Mouse (Mus musculus) hindbrain, embryonic 14.5 days (tissue): ENCODE measurements around the gene Aldh1l2. TPM values are rescaled to one million over a fixed set of nuclear protein-coding genes. Genes with fewer than 3 reads are reported as not detected.

ENCODE experiments used
- ATAC-seq: fragments of 200-750 bp; cut with Nextera tagmentation; 2 replicates; pipeline ENCODE4 v1.8.0; 2017; ENCODE audit warnings: moderate number of reproducible peaks, mild to moderate bottlenecking, moderate TSS enrichment, moderate library complexity; ENCODE audit not compliant: low FRiP score
- DNase-seq: peaks from one replicate; pipeline ENCODE4 v3.0.0-alpha.2; 2015; ENCODE audit warnings: low spot score
- H3K27ac ChIP-seq: fragments of 300-500 bp; sonication (generic); 2 replicates; pipeline ENCODE4 v1.5.1; 2014; ENCODE audit warnings: mild to moderate bottlenecking, moderate library complexity
- H3K27me3 ChIP-seq: fragments of 300-500 bp; sonication (generic); 2 replicates; pipeline ENCODE4 v1.6.1; 2014; ENCODE audit warnings: mild to moderate bottlenecking, low read length, mixed read lengths; ENCODE audit not compliant: control insufficient read depth, insufficient read depth
- H3K36me3 ChIP-seq: fragments of 300-500 bp; sonication (generic); replicated peaks from 2 replicates; pipeline ENCODE4 v1.6.1; 2014; ENCODE audit not compliant: control insufficient read depth, insufficient read depth
- H3K4me1 ChIP-seq: fragments of 300-500 bp; sonication (generic); replicated peaks from 2 replicates; pipeline ENCODE4 v1.6.1; 2014; ENCODE audit warnings: antibody characterized with exemption, low read length, mixed read lengths; ENCODE audit not compliant: control insufficient read depth, insufficient read depth
- H3K4me2 ChIP-seq: fragments of 300-500 bp; sonication (generic); replicated peaks from 2 replicates; pipeline ENCODE4 v1.6.1; 2014; ENCODE audit warnings: mild to moderate bottlenecking, moderate library complexity
- H3K4me3 ChIP-seq: fragments of 300-500 bp; sonication (generic); replicated peaks from 2 replicates; pipeline ENCODE4 v1.5.1; 2014; ENCODE audit warnings: mild to moderate bottlenecking, low read length
- H3K9ac ChIP-seq: fragments of 300-500 bp; sonication (generic); 2 replicates; pipeline ENCODE4 v1.6.1; 2014
- H3K9me3 ChIP-seq: fragments of 300-500 bp; sonication (generic); 2 replicates; pipeline ENCODE4 v1.6.1; 2016; ENCODE audit warnings: low read length; ENCODE audit not compliant: control insufficient read depth
- WGBS: fragments of 180-500 bp; shearing (Covaris S2); extraction: QIAGEN DNeasy Blood & Tissue Kit; methylation state at CpG from one replicate; pipeline ENCODE4 v1.1.7; 2014; 5-methylcytosine and 5-hydroxymethylcytosine counted together
- polyA plus RNA-seq: library from polyadenylated mRNA; unstranded; fragments of >200 nt; fragmentation: Nextera tagmentation; extraction: Ambion mirVana; gene quantifications from 2 replicates; pipeline ENCODE4 v1.2.1, GENCODE M21; 2014

Gene Aldh1l2
- polyA plus RNA-seq, 1 experiment from 2014 or later: 16.7 TPM

- Histone ChIP-seq H3K36me3 (peaks cover 80% of the 10 kb centered on the region), H3K4me2 (no peak overlapping the region), H3K9me3 (no peaks in the 10 kb centered on the region), H3K9ac (no peak overlapping the region), H3K27ac (no peak overlapping the region), H3K27me3 (no peaks in the 10 kb centered on the region), H3K4me3 (no peak overlapping the region), H3K4me1 (no peaks in the 10 kb centered on the region)
- DNase-seq: no peak
- WGBS: 96% methylated on average over 6 of the region's 6 CpGs
- no peak for ATAC-seq
Observed at GRCm38 (mm10) chr10:83490506-83490905, 43.4 kb downstream of the Aldh1l2 start.

DNA sequence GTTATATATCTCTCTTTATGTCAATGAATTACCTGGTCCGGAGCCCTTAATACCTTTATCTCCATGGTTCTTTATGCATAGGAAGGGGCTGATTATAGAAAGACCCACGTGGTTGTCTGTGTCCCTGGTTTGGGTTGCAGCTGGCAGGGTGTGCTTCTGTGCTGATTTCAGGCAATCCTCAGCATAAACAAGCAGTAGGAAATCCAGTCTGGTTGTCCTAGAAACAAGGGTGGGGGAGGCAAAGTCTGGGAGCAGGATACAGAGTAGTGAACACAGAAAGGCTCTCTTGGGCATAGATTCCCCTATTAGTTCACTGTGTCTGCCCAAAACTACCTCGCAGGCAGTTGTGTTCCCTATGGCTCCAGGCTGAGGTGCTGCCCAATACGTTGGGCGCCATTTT is 56.7 kb downstream of the Aldh1l2 start:
- H3K27me3 ChIP-seq: no peaks in the 10 kb centered on the region
- no peak overlapping the region for H3K4me3 ChIP-seq
- 0 out of 2 replicates have a peak, but pooled peaks cover 12% of the 10 kb centered on the region for H3K9me3 ChIP-seq
- H3K9ac ChIP-seq: no peak overlapping the region
- 0 out of 2 replicates have a peak, but pooled peaks cover 6% of the 10 kb centered on the region for H3K36me3 ChIP-seq
- no peak overlapping the region for H3K27ac ChIP-seq
- ATAC-seq (no peak), DNase-seq (no peak)
- H3K4me1 ChIP-seq: no peaks in the 10 kb centered on the region
- WGBS: 84% methylated on average over 5 of the region's 5 CpGs
- H3K4me2 ChIP-seq: no peak overlapping the region

- 95% methylated on average over 13 of the region's 13 CpGs for WGBS
- Histone ChIP-seq H3K4me1 (no peaks in the 10 kb centered on the region), H3K4me3 (no peak overlapping the region), H3K9ac (no peak overlapping the region), H3K27me3 (no peaks in the 10 kb centered on the region), H3K9me3 (0 out of 2 replicates have a peak, but pooled peaks cover 12% of the 10 kb centered on the region), H3K4me2 (no peak overlapping the region), H3K27ac (no peak overlapping the region), H3K36me3 (0 out of 2 replicates have a peak, but pooled peaks cover 6% of the 10 kb centered on the region)
- DNase-seq (no peak), ATAC-seq (no peak)
Observed at GRCm38 (mm10) chr10:83475226-83475625, 58.7 kb downstream of the Aldh1l2 start.

DNA sequence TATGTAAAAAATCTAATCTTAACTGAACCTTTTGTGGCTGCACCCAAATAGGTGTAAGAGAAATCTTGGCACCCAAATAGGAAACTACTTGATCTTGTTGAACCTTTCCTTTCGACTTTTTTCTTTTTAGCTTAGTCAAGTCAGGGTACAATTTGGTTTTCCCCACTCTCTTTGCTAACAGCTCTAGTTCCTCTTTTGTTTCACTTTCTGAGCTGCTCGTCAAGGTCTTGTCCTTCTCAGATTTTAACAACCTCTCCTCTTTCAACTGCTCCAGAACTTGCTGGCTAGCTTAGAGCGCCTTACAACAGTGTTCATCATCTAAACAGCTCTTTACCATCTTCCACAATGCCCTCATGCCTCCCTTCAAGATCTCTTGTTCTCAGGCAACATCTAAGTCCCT is 76.4 kb downstream of the Aldh1l2 start:
- Histone ChIP-seq H3K4me2 (no peak overlapping the region), H3K27ac (no peak overlapping the region), H3K9ac (no peak overlapping the region), H3K27me3 (no peaks in the 10 kb centered on the region), H3K4me3 (no peak overlapping the region), H3K36me3 (peaks cover 3% of the 10 kb centered on the region; the same call in 1 of the 2 replicates), H3K9me3 (peaks cover 53% of the 10 kb centered on the region), H3K4me1 (no peaks in the 10 kb centered on the region)
- 95% methylated on average over 3 of the region's 3 CpGs for WGBS
- DNase-seq (no peak), ATAC-seq (no peak)

- no peak for DNase-seq
- H3K4me1 ChIP-seq: no peaks in the 10 kb centered on the region
- H3K4me2 ChIP-seq: no peak overlapping the region
- ATAC-seq: no peak
- H3K36me3 ChIP-seq: no peaks in the 10 kb centered on the region
- H3K27me3 ChIP-seq: no peaks in the 10 kb centered on the region
- H3K9me3 ChIP-seq: peaks cover 55% of the 10 kb centered on the region
- WGBS: 92% methylated on average over 7 of the region's 7 CpGs
- H3K9ac ChIP-seq: no peak overlapping the region
- H3K4me3 ChIP-seq: no peak overlapping the region
- H3K27ac ChIP-seq: no peak overlapping the region
Observed at GRCm38 (mm10) chr10:83448582-83448981, 85.4 kb downstream of the Aldh1l2 start.

Other genes starting within 250 kb of the Aldh1l2 start
- gene Slc41a2, start 196.3 kb downstream of the Aldh1l2 start, polyA plus RNA-seq: 14.6 and 19.9 TPM in 2 replicates
- gene D10Wsu102e, start 173.9 kb downstream of the Aldh1l2 start, polyA plus RNA-seq: 0.90 and 1.1 TPM in 2 replicates
- gene Washc4, start 9.6 kb upstream of the Aldh1l2 start, polyA plus RNA-seq: 32.7 and 34.9 TPM in 2 replicates
- gene Appl2, start 114.6 kb upstream of the Aldh1l2 start, polyA plus RNA-seq: 37.1 and 39.9 TPM in 2 replicates
- 87.9 and 88.7 TPM in 2 replicates for gene 1500009L16Rik, start 188.7 kb upstream of the Aldh1l2 start, polyA plus RNA-seq